Mouse (Mus musculus): ENCODE results near the gene Lgr6. TPM values are rescaled to one million over a fixed set of nuclear protein-coding genes. Genes with fewer than 3 reads are reported as not detected.

Gene Lgr6
- total and polyA plus RNA-seq, 3 experiments: 0.30 to 0.54 (median 0.38) TPM

DNA sequence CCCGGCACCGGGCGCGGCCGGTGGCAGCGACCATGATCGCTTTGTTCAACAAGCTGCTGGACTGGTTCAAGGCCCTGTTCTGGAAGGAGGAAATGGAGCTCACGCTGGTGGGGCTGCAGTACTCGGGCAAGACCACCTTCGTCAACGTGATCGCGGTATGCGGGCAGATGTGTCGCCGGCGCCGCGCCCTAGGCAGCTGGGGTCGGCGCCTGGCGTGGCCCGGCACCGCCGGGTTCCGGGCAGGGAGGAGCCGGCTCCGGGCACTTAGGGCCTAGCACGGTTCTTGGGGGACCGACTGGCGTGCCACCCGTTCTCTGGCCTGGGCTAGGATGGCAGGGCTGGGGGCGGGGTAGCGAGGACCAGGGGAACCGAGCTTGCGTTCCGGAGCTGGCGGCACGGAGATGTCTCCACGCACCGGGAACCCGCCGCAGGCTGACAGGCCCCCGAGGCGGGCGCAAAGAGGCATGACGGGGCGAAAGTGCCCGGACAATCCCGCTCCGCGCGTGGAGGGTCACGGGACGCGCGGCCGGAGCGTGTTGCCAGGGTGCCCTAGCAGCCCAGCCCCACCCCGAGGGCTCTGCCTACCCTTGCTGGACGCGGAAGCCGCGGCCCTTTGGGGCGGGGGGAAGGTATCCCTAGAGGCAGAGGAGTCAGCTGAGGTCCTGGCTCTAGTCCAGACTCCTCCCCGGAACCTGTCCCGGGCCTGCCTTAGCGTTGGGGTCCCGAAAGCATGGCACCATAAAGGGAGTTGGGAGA, 42.0 kb upstream of the Lgr6 start:
- Histone ChIP-seq H3K4me1 (ENCODE audit: insufficient read depth, low read depth, low read length) (peaks cover 70% of the 10 kb centered on the region), H3K27me3 (ENCODE audit: insufficient read depth, low read length) (no peaks in the 10 kb centered on the region), H3K36me3 (replicated peaks) (peaks cover 76% of the 10 kb centered on the region), H3K4me3 (ENCODE audit: low read depth, low read length) (peak overlapping the region; percentile 90), H3K9me3 (replicated peaks) (no peaks in the 10 kb centered on the region)
- TF ChIP-seq CTCF (IDR thresholded peaks at IDR 0.05; ENCODE audit: low read depth, low read length) (no peak), GATA2 (IDR thresholded peaks at IDR 0.05; ENCODE audit: borderline replicate concordance, low read depth, low read length) (no peak), GATA1 (IDR thresholded peaks at IDR 0.05; ENCODE audit: borderline replicate concordance, low read length) (no peak), POLR2AphosphoS5 (IDR thresholded peaks at IDR 0.05; ENCODE audit: insufficient replicate concordance, low read depth, low read length) (peak; percentile 83; the same call in 1 of the 2 replicates)
- peak; percentile 87 for ATAC-seq (ENCODE audit: extremely low read depth, insufficient number of reproducible peaks, low FRiP score, poor library complexity, severe bottlenecking)
- peak; percentile 89 for DNase-seq (ENCODE audit: low spot score)

DNA sequence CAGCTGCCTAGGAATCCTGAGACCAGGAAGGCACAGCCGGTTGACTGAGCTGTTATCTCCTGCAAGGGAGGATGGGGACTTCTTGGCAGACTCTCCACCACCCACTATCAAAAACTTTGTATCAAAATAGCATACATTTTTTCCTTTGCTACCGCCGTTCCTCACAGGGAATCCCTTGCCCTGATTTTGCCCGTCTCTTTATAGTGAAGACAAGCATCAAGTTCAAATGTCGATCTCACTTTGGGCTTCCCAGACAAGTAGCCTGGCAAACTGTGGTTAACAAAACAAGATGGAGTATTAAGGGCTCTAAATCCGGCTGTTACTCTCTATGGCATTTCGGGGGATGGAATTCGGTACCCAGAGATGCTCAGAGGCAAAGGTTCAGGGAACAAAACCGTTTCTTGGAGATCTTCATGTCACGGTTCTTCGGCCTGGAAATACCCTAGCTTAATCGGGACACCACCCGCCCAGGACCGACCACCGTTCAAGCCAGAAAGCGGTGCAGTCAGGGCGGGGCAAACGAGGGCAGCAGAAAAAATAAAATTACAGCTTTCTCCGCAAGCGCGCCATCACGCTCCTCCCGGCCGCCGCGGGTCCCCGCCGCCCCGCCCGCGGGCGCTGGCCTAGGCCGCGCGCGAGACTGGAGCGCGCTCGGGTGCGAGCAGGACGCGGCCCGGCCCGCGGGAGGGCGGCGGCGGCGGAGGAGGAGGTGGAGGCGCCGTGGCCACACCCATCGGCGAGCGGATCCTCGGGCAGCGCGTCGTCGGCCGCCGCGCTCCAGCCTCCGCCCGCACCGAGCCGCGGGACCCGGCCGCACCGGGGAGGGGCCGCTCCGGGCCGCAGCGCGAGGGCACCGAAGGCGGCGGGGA, 41.2 kb upstream of the Lgr6 start, which contains the start of gene Arl8a:
Gene Arl8a (plus strand): TSS at position 748 of the 869 bp plus-strand sequence.
- DNase-seq (ENCODE audit: low spot score) (peak; percentile 80), ATAC-seq (ENCODE audit: extremely low read depth, insufficient number of reproducible peaks, low FRiP score, poor library complexity, severe bottlenecking) (no peak)
- no peak for TF ChIP-seq GATA1 (IDR thresholded peaks at IDR 0.05; ENCODE audit: borderline replicate concordance, low read length)
- TF ChIP-seq CTCF (IDR thresholded peaks at IDR 0.05; ENCODE audit: low read depth, low read length): no peak
- TF ChIP-seq GATA2 (IDR thresholded peaks at IDR 0.05; ENCODE audit: borderline replicate concordance, low read depth, low read length): no peak
- TF ChIP-seq TAL1 (conservative IDR thresholded peaks at IDR 0.05; ENCODE audit: low read depth, low read length): no peak
- TF ChIP-seq POLR2AphosphoS5 (IDR thresholded peaks at IDR 0.05; ENCODE audit: insufficient replicate concordance, low read depth, low read length): peak; percentile 84; the same call in 1 of the 2 replicates
- Histone ChIP-seq H3K9me3 (replicated peaks) (no peaks in the 10 kb centered on the region), H3K4me3 (ENCODE audit: low read depth, low read length) (peak within 1 kb of the TSS; percentile 90), H3K27me3 (ENCODE audit: insufficient read depth, low read length) (no peaks in the 10 kb centered on the region), H3K36me3 (replicated peaks) (peaks cover 76% of the 10 kb centered on the region), H3K4me1 (ENCODE audit: insufficient read depth, low read depth, low read length) (peaks cover 75% of the 10 kb centered on the region)

DNA sequence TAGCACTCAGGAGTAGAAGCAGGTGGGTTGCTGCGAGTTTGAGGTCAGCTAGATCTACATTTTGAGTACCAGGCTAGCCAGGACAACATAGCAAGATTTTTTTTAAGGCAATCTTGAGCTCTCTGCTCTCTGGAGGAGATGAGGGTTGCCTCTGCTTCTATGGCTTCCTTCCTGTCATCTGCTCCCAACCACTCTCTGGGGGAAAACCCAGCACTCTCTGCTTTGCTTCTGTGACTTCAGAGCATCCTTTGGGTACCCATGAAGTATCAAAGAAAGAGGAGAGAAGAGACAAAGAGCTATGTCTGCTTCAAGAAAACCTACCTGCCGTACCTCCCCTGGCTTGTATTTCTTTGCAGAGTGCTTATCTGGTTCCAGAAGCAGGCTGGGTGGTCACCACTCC, 38.9 kb upstream of the Lgr6 start:
- no peaks in the 10 kb centered on the region for H3K9me3 ChIP-seq (replicated peaks)
- peaks cover 78% of the 10 kb centered on the region for H3K4me1 ChIP-seq (ENCODE audit: insufficient read depth, low read depth, low read length)
- no peak for TF ChIP-seq POLR2AphosphoS5 (IDR thresholded peaks at IDR 0.05; ENCODE audit: insufficient replicate concordance, low read depth, low read length)
- no peak for TF ChIP-seq TAL1 (conservative IDR thresholded peaks at IDR 0.05; ENCODE audit: low read depth, low read length)
- TF ChIP-seq GATA2 (IDR thresholded peaks at IDR 0.05; ENCODE audit: borderline replicate concordance, low read depth, low read length): no peak
- TF ChIP-seq CTCF (IDR thresholded peaks at IDR 0.05; ENCODE audit: low read depth, low read length): no peak
- no peak for TF ChIP-seq GATA1 (IDR thresholded peaks at IDR 0.05; ENCODE audit: borderline replicate concordance, low read length)
- no peak for DNase-seq (ENCODE audit: low spot score)
- no peak overlapping the region for H3K4me3 ChIP-seq (ENCODE audit: low read depth, low read length)
- H3K27me3 ChIP-seq (ENCODE audit: insufficient read depth, low read length): no peaks in the 10 kb centered on the region; the same call in 1 of the 2 replicates
- H3K36me3 ChIP-seq (replicated peaks): peaks cover 80% of the 10 kb centered on the region
- ATAC-seq (ENCODE audit: extremely low read depth, insufficient number of reproducible peaks, low FRiP score, poor library complexity, severe bottlenecking): no peak

DNA sequence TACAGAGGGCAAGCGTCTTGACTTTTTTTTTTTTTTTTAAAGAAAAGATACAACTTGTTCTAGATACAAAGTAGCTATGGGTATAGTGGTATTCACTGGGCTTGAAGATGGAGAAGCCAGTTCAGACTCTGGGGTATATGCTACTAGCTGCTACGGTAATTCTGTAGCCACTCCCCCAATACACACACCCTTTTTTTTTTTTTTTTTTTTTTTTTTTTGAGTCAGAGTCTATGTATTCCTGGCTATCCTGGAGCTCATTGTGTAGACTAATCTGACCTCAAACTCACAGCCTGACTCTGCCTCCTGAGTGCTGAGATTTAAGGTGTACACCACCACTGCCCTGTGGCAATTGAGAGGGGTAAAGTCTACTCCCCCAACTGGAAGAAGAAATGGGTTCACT, 37.4 kb upstream of the Lgr6 start:
- H3K9me3 ChIP-seq (replicated peaks): no peaks in the 10 kb centered on the region
- H3K4me3 ChIP-seq (ENCODE audit: low read depth, low read length): no peak overlapping the region
- ATAC-seq (ENCODE audit: extremely low read depth, insufficient number of reproducible peaks, low FRiP score, poor library complexity, severe bottlenecking) (no peak), DNase-seq (ENCODE audit: low spot score) (no peak)
- H3K4me1 ChIP-seq (ENCODE audit: insufficient read depth, low read depth, low read length): peaks cover 79% of the 10 kb centered on the region
- TF ChIP-seq TAL1 (conservative IDR thresholded peaks at IDR 0.05; ENCODE audit: low read depth, low read length) (no peak), GATA1 (IDR thresholded peaks at IDR 0.05; ENCODE audit: borderline replicate concordance, low read length) (no peak), GATA2 (IDR thresholded peaks at IDR 0.05; ENCODE audit: borderline replicate concordance, low read depth, low read length) (no peak), CTCF (IDR thresholded peaks at IDR 0.05; ENCODE audit: low read depth, low read length) (no peak), POLR2AphosphoS5 (IDR thresholded peaks at IDR 0.05; ENCODE audit: insufficient replicate concordance, low read depth, low read length) (no peak)
- peaks cover 85% of the 10 kb centered on the region for H3K36me3 ChIP-seq (replicated peaks)
- no peaks in the 10 kb centered on the region; the same call in 1 of the 2 replicates for H3K27me3 ChIP-seq (ENCODE audit: insufficient read depth, low read length)

DNA sequence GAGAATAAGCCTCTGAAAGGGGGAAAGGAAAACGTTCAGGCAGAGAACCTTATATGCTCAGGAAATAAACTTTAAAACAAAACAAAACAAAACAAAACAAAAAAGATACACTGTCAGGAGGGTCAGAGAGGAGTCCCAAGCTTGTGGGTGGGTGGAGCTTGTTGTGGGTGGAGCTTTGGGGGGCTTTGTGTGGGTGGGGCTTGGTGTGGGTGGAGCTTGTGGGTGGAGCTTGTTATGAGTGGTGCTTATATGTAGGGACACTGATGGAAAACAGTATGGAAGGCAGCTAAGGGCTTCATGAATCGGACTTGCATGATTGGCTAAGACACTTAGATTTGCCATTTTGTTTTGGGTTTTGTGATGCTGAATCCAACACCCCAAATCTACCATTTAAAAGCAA, 34.8 kb upstream of the Lgr6 start:
- TF ChIP-seq CTCF (IDR thresholded peaks at IDR 0.05; ENCODE audit: low read depth, low read length) (no peak), TAL1 (conservative IDR thresholded peaks at IDR 0.05; ENCODE audit: low read depth, low read length) (no peak), GATA1 (IDR thresholded peaks at IDR 0.05; ENCODE audit: borderline replicate concordance, low read length) (no peak), GATA2 (IDR thresholded peaks at IDR 0.05; ENCODE audit: borderline replicate concordance, low read depth, low read length) (no peak), POLR2AphosphoS5 (IDR thresholded peaks at IDR 0.05; ENCODE audit: insufficient replicate concordance, low read depth, low read length) (no peak)
- H3K27me3 ChIP-seq (ENCODE audit: insufficient read depth, low read length): no peaks in the 10 kb centered on the region; the same call in 1 of the 2 replicates
- H3K4me3 ChIP-seq (ENCODE audit: low read depth, low read length): no peak overlapping the region
- peak; percentile 62 for DNase-seq (ENCODE audit: low spot score)
- ATAC-seq (ENCODE audit: extremely low read depth, insufficient number of reproducible peaks, low FRiP score, poor library complexity, severe bottlenecking): 0 out of 2 replicates have a peak, but pooled peaks have one; percentile 44
- peaks cover 88% of the 10 kb centered on the region for H3K4me1 ChIP-seq (ENCODE audit: insufficient read depth, low read depth, low read length)
- no peaks in the 10 kb centered on the region for H3K9me3 ChIP-seq (replicated peaks)
- H3K36me3 ChIP-seq (replicated peaks): peaks cover 98% of the 10 kb centered on the region
